Mouse (Mus musculus) liver, embryonic 14.5 days (tissue): Measurements from ENCODE around the gene Gm45713. TPM values are rescaled to one million over a fixed set of nuclear protein-coding genes. Genes with fewer than 3 reads are reported as not detected.
A peak's percentile ranks its signal among the peaks of the same experiment; 100 is the strongest.

ENCODE experiments used
- ATAC-seq: fragments of 200-750 bp; cut with Nextera tagmentation; 2 replicates; pipeline ENCODE4 v1.8.0; 2017; ENCODE audit warnings: moderate number of reproducible peaks, mild to moderate bottlenecking, moderate library complexity; ENCODE audit not compliant: insufficient read depth
- DNase-seq, 3 experiments: peaks; one replicate each; pipeline ENCODE4 v3.0.0-alpha.2; 2012 to 2013; ENCODE audit warnings: low read depth in 3 of 3, low spot score in 3 of 3
- H3K27ac ChIP-seq: fragments of 300-500 bp; sonication (generic); 2 replicates; pipeline ENCODE4 v1.5.1; 2014; ENCODE audit warnings: moderate library complexity, mild to moderate bottlenecking, control low read depth, inconsistent platforms
- H3K27me3 ChIP-seq: fragments of 300-500 bp; sonication (generic); 2 replicates; pipeline ENCODE4 v1.6.1; 2014; ENCODE audit warnings: mild to moderate bottlenecking, low read length, moderate library complexity; ENCODE audit not compliant: control insufficient read depth, insufficient read depth
- H3K36me3 ChIP-seq: fragments of 300-500 bp; sonication (generic); replicated peaks from 2 replicates; pipeline ENCODE4 v1.6.1; 2014; ENCODE audit warnings: low read depth; ENCODE audit not compliant: control insufficient read depth, insufficient read depth
- H3K4me1 ChIP-seq, 2 experiments: fragments of 200-500 bp in 1 of 2; fragments of 300-500 bp in 1 of 2; sonication (generic) in 1 of 2; replicated peaks; 2 replicates each; pipeline ENCODE4 v1.6.1; 2012 to 2014; ENCODE audit warnings: antibody characterized with exemption in 1 of 2, inconsistent platforms in 1 of 2, low read length in 1 of 2; ENCODE audit not compliant: control insufficient read depth in 2 of 2, insufficient read depth in 2 of 2
- H3K4me2 ChIP-seq: fragments of 300-500 bp; sonication (generic); 2 replicates; pipeline ENCODE4 v1.6.1; 2014; ENCODE audit warnings: low read depth, mild to moderate bottlenecking, control low read depth, moderate library complexity
- H3K4me3 ChIP-seq, 2 experiments: fragments of 200-500 bp in 1 of 2; fragments of 300-500 bp in 1 of 2; sonication (generic) in 1 of 2; 2 replicates each; pipeline ENCODE4 v1.5.1; 2012 to 2014; ENCODE audit warnings: low read depth in 2 of 2, low read length in 2 of 2, mild to moderate bottlenecking in 2 of 2, control low read depth in 1 of 2, inconsistent platforms in 1 of 2, moderate library complexity in 1 of 2; ENCODE audit not compliant: insufficient read depth in 1 of 2
- H3K9ac ChIP-seq: fragments of 300-500 bp; sonication (generic); replicated peaks from 2 replicates; pipeline ENCODE4 v1.6.1; 2014; ENCODE audit warnings: mild to moderate bottlenecking, control low read depth, moderate library complexity
- H3K9me3 ChIP-seq: fragments of 300-500 bp; sonication (generic); 2 replicates; pipeline ENCODE4 v1.6.1; 2016; ENCODE audit warnings: low read length, mixed read lengths; ENCODE audit not compliant: control insufficient read depth
- CTCF ChIP-seq: IDR thresholded peaks from 2 replicates; pipeline ENCODE4 v1.5.1; 2016; ENCODE audit warnings: antibody characterized with exemption, low read depth, control low read depth
- EP300 ChIP-seq: IDR thresholded peaks from 2 replicates; pipeline ENCODE4 v1.6.1; 2016; ENCODE audit warnings: antibody characterized with exemption, low read depth
- WGBS: fragments of 180-500 bp; shearing (Covaris S2); extraction: QIAGEN DNeasy Blood & Tissue Kit; methylation state at CpG from one replicate; pipeline ENCODE4 v1.1.7; 2014; ENCODE audit not compliant: insufficient replicate concordance; 5-methylcytosine and 5-hydroxymethylcytosine counted together
- polyA plus RNA-seq, 2 experiments: library from polyadenylated mRNA; depleted of rRNA in 1 of 2; stranded (reverse) in 1 of 2; unstranded in 1 of 2; fragments of >200 nt; fragmentation: Nextera tagmentation in 1 of 2; extraction: Ambion mirVana in 1 of 2; gene quantifications; 2 replicates each; pipeline versions ENCODE4 v1.2.1 to v1.2.3; 2012 to 2014

Gm45713 gene
- polyA plus RNA-seq, 2 experiments, result 0.63 TPM; not detected in 1

- TF ChIP-seq EP300 (no peak), CTCF (0 out of 2 replicates have a peak, but pooled peaks have one; percentile 34)
- DNase-seq, result peak; percentile 55 to 61 (median 57)
- Histone ChIP-seq H3K36me3 (peaks cover 53% of the 10 kb centered on the region), H3K4me1 (peaks cover 22 to 34% of the 10 kb centered on the region in 2 experiments), H3K9ac (no peak overlapping the region), H3K27ac (peak overlapping the region; percentile 74), H3K4me3 (no peak overlapping the region; a peak in 1 of 4 replicates), H3K27me3 (no peaks in the 10 kb centered on the region), H3K4me2 (peak overlapping the region; percentile 83), H3K9me3 (no peaks in the 10 kb centered on the region)
- ATAC-seq, result no peak
- WGBS, result 13% methylated on average over 7 of the region's 7 CpGs
Measured at GRCm38 (mm10) chr7:45125144-45125600, 10.9 kb downstream of the Gm45713 start.

DNA sequence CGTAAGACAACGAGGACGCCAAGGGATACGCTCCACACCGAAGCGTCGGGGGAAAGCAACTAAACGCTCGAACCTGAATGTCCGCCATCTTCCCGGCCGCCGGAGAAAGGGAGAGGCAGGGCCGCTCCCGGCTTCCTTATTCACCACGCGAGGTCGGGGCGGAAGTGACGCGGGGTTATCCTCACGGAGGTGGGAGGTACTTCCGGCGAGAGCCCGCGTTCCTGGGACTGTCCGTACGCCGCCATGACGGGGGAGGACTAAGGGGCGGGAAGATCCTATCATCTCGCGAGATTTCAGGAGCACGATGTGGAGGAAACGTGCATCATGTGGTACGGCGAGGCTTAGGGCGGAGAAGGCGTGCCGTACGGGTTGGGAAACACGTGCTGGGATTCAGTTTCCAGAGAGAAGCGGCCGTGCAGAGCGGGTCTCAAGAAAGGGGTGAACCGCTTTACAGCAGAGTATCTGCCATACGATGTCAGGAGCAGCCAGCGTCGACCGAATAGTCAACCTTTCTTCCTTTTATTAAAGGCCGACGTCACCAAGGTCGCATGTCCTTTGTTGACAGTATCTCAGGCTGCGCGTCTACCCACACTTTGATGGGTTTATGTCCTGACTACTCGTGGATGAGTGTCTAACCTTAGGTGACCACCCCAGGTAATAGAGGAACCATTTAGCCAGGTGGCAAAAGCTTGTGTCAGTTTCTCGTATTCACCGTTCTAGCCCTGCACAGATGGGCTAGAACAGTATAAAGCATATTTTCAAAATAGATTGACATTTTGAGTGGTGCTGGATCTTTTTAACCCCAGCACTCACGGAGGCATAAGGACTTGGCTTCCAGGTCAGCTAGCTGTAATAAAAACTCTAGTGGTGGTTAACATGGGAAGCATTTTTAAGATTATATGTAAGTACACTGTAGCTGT, 11.5 kb downstream of the Gm45713 start, which contains the start of gene Rps11:
Rps11 (minus strand) TSS at position 216 of the 920 bp plus-strand sequence.
- peak within 1 kb of the TSS; percentile 94 for H3K9ac ChIP-seq
- DNase-seq (peak; percentile 100), ATAC-seq (peak; percentile 77)
- WGBS, result under 1% methylated on average over 59 of the region's 59 CpGs
- peak within 1 kb of the TSS; percentile 74 for H3K27ac ChIP-seq
- H3K4me1 ChIP-seq, result peaks cover 16 to 29% of the 10 kb centered on the region in 2 experiments
- peak within 1 kb of the TSS; percentile 83 for H3K4me2 ChIP-seq
- H3K9me3 ChIP-seq, result no peaks in the 10 kb centered on the region
- TF ChIP-seq EP300, result peak; percentile 56
- TF ChIP-seq CTCF, result no peak; the same call in 1 of the 2 replicates
- H3K4me3 ChIP-seq, result peak within 1 kb of the TSS; percentile 86 to 91
- H3K36me3 ChIP-seq, result peaks cover 53% of the 10 kb centered on the region
- no peaks in the 10 kb centered on the region for H3K27me3 ChIP-seq

- Histone ChIP-seq H3K36me3 (peaks cover 55% of the 10 kb centered on the region), H3K27me3 (no peaks in the 10 kb centered on the region), H3K27ac (peak overlapping the region; percentile 74), H3K4me1 (peaks cover 16 to 28% of the 10 kb centered on the region in 2 experiments), H3K4me2 (peak overlapping the region; percentile 83), H3K9ac (peak overlapping the region; percentile 94), H3K4me3 (peak overlapping the region; percentile 86 to 91), H3K9me3 (no peaks in the 10 kb centered on the region)
- ATAC-seq (no peak), DNase-seq (no peak)
- 7% methylated on average over 12 of the region's 12 CpGs for WGBS
- no peak for TF ChIP-seq EP300
- no peak for TF ChIP-seq CTCF
Measured at GRCm38 (mm10) chr7:45123186-45123570, 12.9 kb downstream of the Gm45713 start.

DNA sequence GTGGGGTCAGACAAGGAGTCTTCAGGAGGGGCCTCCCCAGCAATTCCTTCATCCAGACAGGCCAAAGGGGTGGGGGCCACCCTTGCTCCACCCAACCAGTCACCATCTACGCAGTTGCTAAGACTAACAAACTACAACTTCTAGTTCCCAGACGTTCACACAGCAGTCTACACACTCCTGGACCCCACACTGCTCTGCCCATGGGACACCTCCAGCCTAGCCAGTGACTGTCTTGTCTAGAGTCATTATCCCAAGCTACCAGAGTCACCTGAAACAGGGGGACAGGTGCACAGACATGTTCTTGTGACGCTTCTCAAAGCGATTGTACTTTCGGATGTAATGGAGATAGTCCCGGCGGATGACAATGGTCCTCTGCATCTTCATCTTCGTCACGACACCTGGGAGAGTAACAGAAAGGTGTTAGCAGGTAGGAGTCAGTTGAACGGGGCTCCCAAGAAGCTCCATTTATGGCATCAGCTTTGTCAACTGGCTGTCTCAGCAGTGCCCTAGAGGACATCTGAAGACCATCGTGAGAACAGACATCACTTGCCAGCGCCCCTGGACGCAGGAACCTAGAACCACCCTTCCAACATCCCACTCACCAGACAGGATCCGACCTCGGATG, 13.4 kb downstream of the Gm45713 start:
- Histone ChIP-seq H3K9ac (peak overlapping the region; percentile 94), H3K9me3 (no peaks in the 10 kb centered on the region), H3K36me3 (peaks cover 55% of the 10 kb centered on the region), H3K4me1 (peaks cover 16 to 28% of the 10 kb centered on the region in 2 experiments), H3K4me3 (peak overlapping the region; percentile 86 to 91), H3K27me3 (no peaks in the 10 kb centered on the region), H3K27ac (no peak overlapping the region), H3K4me2 (peak overlapping the region; percentile 83)
- ATAC-seq, result no peak
- 67% methylated on average over 15 of the region's 15 CpGs for WGBS
- no peak for TF ChIP-seq CTCF
- TF ChIP-seq EP300, result no peak
- no peak for DNase-seq

GRCm38 (mm10) chr7:45121966-45122365, 14.1 kb downstream of the Gm45713 start:
- H3K4me3 ChIP-seq, result no peak overlapping the region
- TF ChIP-seq EP300, result no peak
- no peak for TF ChIP-seq CTCF
- ATAC-seq (no peak), DNase-seq (no peak)
- H3K4me1 ChIP-seq, result peaks cover 16 to 27% of the 10 kb centered on the region in 2 experiments
- no peaks in the 10 kb centered on the region for H3K9me3 ChIP-seq
- peak overlapping the region; percentile 40 for H3K4me2 ChIP-seq
- no peaks in the 10 kb centered on the region for H3K27me3 ChIP-seq
- no peak overlapping the region for H3K9ac ChIP-seq
- H3K36me3 ChIP-seq, result peaks cover 50% of the 10 kb centered on the region
- H3K27ac ChIP-seq, result no peak overlapping the region
